Mouse (Mus musculus): ENCODE measurements at regions not wholly inside any gene's neighbourhood (a gene's known extent, or its start where the extent isn't known, plus 50 kb on each side); places are given as distances from the start of the nearest gene placed in this dataset.

DNA sequence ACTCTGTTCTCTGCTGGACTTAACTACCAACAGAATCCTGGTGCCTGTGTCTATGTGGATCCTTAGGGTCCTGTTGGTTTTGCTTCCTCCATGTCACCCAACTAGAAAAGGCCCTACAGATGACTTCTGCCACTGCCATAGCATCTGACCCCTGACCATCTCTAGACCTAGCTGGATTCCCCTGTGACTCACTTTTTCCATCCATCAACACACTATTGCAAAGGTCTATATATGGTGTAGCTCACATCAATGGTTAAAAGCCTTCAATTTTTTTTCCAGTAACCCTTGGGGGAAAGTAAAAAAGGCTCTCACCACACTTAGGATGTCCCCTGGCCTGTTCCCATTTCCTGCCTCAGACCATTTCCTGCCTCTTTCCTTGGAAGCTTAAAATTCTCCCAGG, 460.2 kb upstream of the Mki67 start:
- DNase-seq (ENCODE audit: low spot score), result no peak

- DNase-seq (ENCODE audit: low spot score), result no peak
Measured at GRCm38 (mm10) chr7:136180996-136181395, 464.8 kb upstream of the Mki67 start.

GRCm38 (mm10) chr7:136182101-136182500, 465.9 kb upstream of the Mki67 start:
- DNase-seq (ENCODE audit: low spot score), result no peak

DNA sequence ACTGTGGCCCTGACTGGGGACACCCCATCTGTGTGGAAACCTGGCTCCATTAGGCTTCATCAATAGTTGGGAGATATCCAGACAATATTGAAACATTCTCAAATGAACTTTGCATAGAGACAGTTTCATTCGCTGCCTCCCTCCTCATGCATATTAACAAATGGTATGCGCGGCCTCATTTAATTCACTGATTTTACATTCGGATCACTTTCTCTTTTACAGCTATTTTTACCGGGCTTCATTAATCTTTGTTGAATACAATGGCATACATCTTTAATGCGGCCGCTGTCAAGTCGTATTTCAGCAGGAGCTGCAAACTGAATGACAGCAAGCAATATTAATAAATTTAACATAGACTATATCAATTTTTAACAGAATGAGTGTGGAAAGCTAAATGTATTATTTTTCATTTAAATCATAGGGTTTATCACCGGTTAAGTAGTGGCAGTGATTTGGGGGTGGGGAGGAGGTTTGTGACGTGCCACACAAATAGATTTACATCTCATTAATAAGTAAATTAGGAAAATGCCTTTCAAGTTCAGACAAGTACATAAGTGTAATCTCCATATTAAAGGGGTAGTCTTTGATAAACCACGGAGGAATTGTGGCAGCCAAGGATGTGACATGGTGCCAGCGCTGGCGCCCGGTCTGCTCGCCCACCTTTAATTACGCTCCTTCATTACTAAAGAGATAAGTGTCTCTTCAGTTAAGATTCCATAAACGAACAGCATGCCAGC, 480.4 kb upstream of the Mki67 start:
- no peak for DNase-seq (ENCODE audit: low spot score)

DNA sequence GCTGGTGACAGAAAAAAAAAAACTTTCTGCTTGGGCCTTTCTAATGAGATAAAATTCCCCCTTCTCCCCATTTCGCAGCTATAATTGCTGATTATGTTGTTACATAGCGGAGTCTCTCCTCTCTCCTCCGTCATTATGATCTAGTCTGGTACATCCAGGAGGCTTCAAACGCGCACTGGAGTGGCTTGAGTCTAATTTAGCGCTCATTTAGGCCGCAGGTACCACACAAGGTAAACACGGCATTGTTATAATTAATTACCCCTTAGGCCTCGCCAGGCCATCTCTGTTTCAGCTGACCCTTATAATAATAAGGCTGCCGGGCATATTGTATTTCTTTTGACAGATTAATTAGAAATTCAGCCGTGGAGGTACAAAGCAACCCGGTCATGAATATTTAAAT, 492.7 kb upstream of the Mki67 start:
- DNase-seq (ENCODE audit: low spot score), result no peak

- no peak for DNase-seq (ENCODE audit: low spot score)
Measured at GRCm38 (mm10) chr7:136209299-136210171, 493.4 kb upstream of the Mki67 start.

DNA sequence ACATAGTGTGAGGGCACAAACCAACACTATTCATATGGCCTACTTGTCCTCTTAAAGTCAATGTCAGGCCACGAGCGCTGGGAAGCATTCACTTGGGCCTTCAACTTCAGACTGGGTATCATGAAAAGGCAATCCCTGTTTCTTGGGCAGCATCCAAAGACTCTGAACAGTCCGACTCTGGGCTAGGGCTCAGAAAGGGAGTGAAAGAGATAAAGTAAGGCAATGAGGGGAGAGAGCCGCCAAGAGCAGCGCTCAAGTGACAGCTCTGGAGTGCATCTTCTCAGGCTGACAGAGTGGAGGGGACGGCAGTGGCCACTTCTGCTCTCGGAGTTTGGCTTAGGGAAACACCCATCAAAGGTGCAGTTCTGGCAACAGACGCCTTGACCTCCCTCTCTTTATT, 496.3 kb upstream of the Mki67 start:
- no peak for DNase-seq (ENCODE audit: low spot score)

DNA sequence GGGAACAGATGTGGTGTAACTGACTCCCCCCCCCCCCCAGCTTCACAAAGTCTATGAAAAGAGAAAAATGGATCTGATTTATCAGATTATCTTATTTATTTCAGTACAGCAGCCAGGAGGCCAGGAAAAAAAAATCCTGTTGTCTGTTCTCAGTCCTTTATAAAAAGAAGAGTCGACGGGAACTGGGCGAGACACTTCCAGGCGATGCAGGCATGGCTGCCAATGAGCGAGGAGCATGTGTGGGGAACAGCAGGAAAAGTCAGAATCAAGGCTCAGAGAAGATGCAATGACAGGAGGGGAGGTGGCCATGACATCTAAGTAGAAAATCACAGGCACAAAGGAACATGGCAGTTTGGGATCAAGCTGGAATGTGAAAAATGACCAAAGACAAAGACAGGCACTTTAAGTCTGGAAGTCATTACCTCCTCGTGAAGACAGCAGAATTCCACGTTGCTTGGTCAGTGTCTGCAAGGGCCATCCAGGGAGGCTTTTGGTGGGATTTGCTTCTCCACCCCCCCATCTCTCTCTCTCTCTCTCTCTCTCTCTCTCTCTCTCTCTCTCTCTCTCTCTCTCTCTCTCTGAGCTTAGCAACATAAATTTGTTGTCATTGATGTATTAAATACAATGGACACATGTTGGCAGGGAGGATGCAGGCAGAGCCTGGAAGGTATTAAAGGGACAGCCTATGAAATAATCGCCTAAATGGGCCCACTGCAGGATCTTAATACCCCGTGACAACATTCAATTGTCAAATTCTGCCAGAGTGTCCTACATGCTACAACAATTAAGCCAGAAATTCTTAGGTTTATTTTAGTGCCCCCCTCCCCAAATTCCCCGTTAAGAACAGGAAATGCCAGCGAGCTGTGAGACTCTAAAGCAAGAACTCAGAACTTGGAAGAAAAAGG, 497.1 kb upstream of the Mki67 start:
- DNase-seq (ENCODE audit: low spot score), result no peak

DNA sequence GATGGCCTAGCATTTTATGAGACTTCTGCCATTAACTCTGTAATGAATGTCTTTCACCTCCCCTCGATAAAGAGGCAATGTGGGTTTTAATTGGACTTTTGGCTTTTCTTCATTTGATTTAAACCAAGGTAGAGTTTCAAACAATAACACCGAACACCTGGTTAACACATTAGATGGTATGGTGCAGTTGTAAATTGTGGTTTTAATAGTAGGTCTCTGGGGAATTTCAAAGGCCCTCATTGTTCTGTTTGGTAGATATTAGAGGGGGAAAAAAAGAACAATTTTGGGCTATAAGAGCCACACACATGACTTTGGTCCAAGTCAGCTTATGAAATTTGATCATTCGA, 497.8 kb upstream of the Mki67 start:
- no peak for DNase-seq (ENCODE audit: low spot score)

- DNase-seq (ENCODE audit: low spot score), result no peak
Measured at GRCm38 (mm10) chr7:136214415-136214814, 498.3 kb upstream of the Mki67 start.

DNA sequence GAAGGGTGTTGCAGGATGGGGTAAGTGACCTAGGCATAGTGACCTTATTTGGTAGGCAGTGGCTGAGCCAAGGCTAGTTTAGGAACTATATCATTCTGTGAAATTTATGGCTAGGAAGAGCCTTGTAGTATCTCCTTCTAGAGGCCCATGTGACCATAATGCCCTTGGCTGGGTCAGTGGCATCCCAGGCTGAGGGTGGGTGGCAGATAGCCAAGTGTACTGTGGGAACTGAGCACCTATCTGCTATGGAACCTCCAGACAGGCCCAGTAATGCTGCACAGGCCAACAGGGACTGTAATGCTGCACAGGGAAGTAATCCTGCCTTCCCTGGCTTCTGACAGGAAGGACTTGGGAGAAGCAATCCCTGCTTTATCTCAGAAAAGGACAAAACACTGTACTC, 500.6 kb upstream of the Mki67 start:
- no peak for DNase-seq (ENCODE audit: low spot score)

GRCm38 (mm10) chr7:136219564-136220244, 503.5 kb upstream of the Mki67 start:
- no peak for DNase-seq (ENCODE audit: low spot score)

GRCm38 (mm10) chr7:136220245-136221167, 504.3 kb upstream of the Mki67 start:
- no peak for DNase-seq (ENCODE audit: low spot score)

- DNase-seq (ENCODE audit: low spot score), result no peak
Measured at GRCm38 (mm10) chr7:136221620-136222019, 505.5 kb upstream of the Mki67 start.

- no peak for DNase-seq (ENCODE audit: low spot score)
Measured at GRCm38 (mm10) chr7:136226031-136226430, 509.9 kb upstream of the Mki67 start.

- DNase-seq (ENCODE audit: low spot score), result no peak
Measured at GRCm38 (mm10) chr7:136228331-136228730, 512.2 kb upstream of the Mki67 start.

- no peak for DNase-seq (ENCODE audit: low spot score)
Measured at GRCm38 (mm10) chr7:136229592-136229991, 513.4 kb upstream of the Mki67 start.

- no peak for DNase-seq (ENCODE audit: low spot score)
Measured at GRCm38 (mm10) chr7:136232177-136232576, 516.0 kb upstream of the Mki67 start.

DNA sequence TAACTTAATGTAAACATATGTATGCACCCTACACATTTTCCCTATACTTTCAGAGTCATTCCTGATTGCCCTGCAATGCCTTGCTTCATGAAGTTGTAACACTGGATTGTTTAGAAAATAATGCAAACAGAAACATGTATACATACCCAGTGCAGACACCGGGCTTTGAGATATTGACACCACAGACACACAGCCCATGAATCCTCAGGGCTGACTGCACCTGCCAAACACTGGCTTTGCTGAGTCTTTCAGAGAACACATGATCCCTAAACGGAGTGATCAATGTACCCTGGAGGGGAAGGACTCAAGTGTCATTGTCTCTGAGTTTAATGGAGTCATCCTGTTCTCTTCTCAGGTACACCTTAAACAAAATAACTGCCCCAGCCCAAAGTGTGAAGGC, 519.4 kb upstream of the Mki67 start:
- DNase-seq (ENCODE audit: low spot score), result no peak

DNA sequence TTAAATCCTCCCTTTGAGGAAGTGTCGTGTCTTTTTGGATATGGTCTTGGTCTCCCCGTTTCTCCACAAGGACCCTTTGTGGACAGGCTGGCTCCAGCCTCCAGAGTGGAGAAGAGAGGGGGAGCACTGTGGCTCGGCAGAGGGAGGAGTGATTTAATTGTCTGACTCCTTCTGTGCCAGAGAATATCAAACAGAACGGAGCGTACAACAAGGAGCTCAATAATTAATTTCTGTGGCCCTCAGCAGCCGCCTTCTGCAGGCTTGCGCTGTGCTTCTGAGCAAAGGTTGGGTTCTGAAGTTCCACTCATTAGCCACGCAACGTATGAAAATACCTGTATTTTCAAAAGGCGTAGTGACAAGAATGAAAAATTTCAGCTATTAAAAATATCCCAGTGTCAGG, 520.2 kb upstream of the Mki67 start:
- no peak for DNase-seq (ENCODE audit: low spot score)

DNA sequence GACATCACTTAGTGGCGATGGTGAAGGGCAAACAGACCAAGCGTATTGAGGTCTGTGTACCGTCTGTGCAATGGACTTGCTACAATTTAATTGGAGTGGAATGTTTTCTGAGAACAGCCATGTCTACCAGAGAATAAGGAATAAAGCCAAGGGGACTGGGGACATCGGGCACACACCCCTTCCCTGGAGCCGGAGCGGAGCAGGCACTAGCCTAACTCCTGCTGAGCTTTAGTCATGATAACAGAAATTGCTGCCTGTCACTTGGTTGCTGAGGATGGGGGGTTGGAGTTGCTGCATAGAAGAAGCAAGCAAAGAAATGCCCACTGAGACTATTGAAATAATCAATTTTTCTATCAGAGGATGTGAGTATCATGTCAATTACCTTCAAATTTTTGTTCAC, 549.5 kb upstream of the Mki67 start:
- no peak for DNase-seq (ENCODE audit: low spot score)

Data from layer of hippocampus, adult 11-12 months (tissue).